Mouse (Mus musculus) MEL (cell line): ENCODE data around the gene 1500009C09Rik. TPM values are rescaled to one million over a fixed set of nuclear protein-coding genes. Genes with fewer than 3 reads are reported as not detected.

ENCODE experiments used
- DNase-seq: peaks from one replicate; pipeline ENCODE4 v3.0.0; 2011; ENCODE audit warnings: low read depth, low spot score
- H3K27ac ChIP-seq: 2 replicates; pipeline ENCODE4 v1.5.1; 2012; ENCODE audit warnings: low read depth, mild to moderate bottlenecking, control low read depth, low read length, moderate library complexity; ENCODE audit not compliant: control insufficient read depth
- H3K27me3 ChIP-seq, 2 experiments: fragments of 150-350 bp in 1 of 2; sonication (generic) in 1 of 2; 2 replicates each; pipeline ENCODE4 v1.6.1; 2012; ENCODE audit warnings: low read length in 2 of 2, mild to moderate bottlenecking in 2 of 2, improper control_type of control experiment in 1 of 2, moderate library complexity in 1 of 2; ENCODE audit not compliant: insufficient read depth in 2 of 2, control insufficient read depth in 1 of 2
- H3K36me3 ChIP-seq, 2 experiments: 2 replicates each; pipeline ENCODE4 v1.6.1; 2012 to 2014; ENCODE audit warnings: low read length in 2 of 2, improper control_type of control experiment in 1 of 2, inconsistent platforms in 1 of 2, mild to moderate bottlenecking in 1 of 2; ENCODE audit not compliant: insufficient read depth in 2 of 2, control insufficient read depth in 1 of 2
- H3K4me1 ChIP-seq, 2 experiments: fragments of 150-350 bp in 1 of 2; sonication (generic) in 1 of 2; 2 replicates each; pipeline ENCODE4 v1.6.1; 2012; ENCODE audit warnings: low read length in 2 of 2, improper control_type of control experiment in 1 of 2, mild to moderate bottlenecking in 1 of 2; ENCODE audit not compliant: insufficient read depth in 2 of 2, control insufficient read depth in 1 of 2
- H3K4me3 ChIP-seq, 2 experiments: fragments of 150-350 bp in 1 of 2; sonication (generic) in 1 of 2; 2 replicates each; pipeline ENCODE4 v1.5.1; 2012; ENCODE audit warnings: low read depth in 2 of 2, low read length in 2 of 2, mild to moderate bottlenecking in 2 of 2, moderate library complexity in 2 of 2, control low read depth in 1 of 2, improper control_type of control experiment in 1 of 2; ENCODE audit not compliant: control insufficient read depth in 1 of 2, insufficient read depth in 1 of 2
- H3K79me2 ChIP-seq: 2 replicates; pipeline ENCODE4 v1.6.1; 2012; ENCODE audit warnings: mild to moderate bottlenecking, low read length, moderate library complexity; ENCODE audit not compliant: control insufficient read depth, poor library complexity, insufficient read depth
- H3K9ac ChIP-seq: 2 replicates; pipeline ENCODE4 v1.6.1; 2012; ENCODE audit warnings: low read depth, mild to moderate bottlenecking, control low read depth, low read length, moderate library complexity; ENCODE audit not compliant: control insufficient read depth, poor library complexity, severe bottlenecking
- H3K9me3 ChIP-seq: fragments of 150-350 bp; sonication (generic); replicated peaks from 2 replicates; pipeline ENCODE4 v1.6.1; 2012; ENCODE audit warnings: mild to moderate bottlenecking, low read length, improper control_type of control experiment, moderate library complexity; ENCODE audit not compliant: insufficient read depth
- BHLHE40 ChIP-seq: IDR thresholded peaks from 2 replicates; pipeline ENCODE4 v1.6.1; 2012; ENCODE audit warnings: low read depth, mild to moderate bottlenecking, inconsistent platforms, low read length, improper control_type of control experiment, borderline replicate concordance
- CTCF ChIP-seq, 3 experiments: IDR thresholded peaks in 2 of 3; conservative IDR thresholded peaks in 1 of 3; 2 replicates each; pipeline ENCODE4 v1.5.1; 2011 to 2012; ENCODE audit warnings: low read length in 3 of 3, low read depth in 2 of 3, mild to moderate bottlenecking in 2 of 3, improper control_type of control experiment in 1 of 3, inconsistent platforms in 1 of 3, mixed read lengths in 1 of 3, moderate library complexity in 1 of 3; ENCODE audit not compliant: control insufficient read depth in 1 of 3, insufficient read depth in 1 of 3, poor library complexity in 1 of 3, severe bottlenecking in 1 of 3
- E2F4 ChIP-seq: IDR thresholded peaks from 2 replicates; pipeline ENCODE4 v1.6.1; 2011; ENCODE audit warnings: low read depth, low read length, improper control_type of control experiment, borderline replicate concordance
- EP300 ChIP-seq, 2 experiments: IDR thresholded peaks; 2 replicates each; pipeline ENCODE4 v1.6.1; 2011; ENCODE audit warnings: improper control_type of control experiment in 2 of 2, low read length in 2 of 2, low read depth in 1 of 2, mild to moderate bottlenecking in 1 of 2
- ETS1 ChIP-seq: IDR thresholded peaks from 2 replicates; pipeline ENCODE4 v1.6.1; 2012; ENCODE audit warnings: low read depth, mild to moderate bottlenecking, inconsistent platforms, low read length, improper control_type of control experiment, moderate library complexity
- GABPA ChIP-seq: IDR thresholded peaks from 2 replicates; pipeline ENCODE4 v1.6.1; 2012; ENCODE audit warnings: low read depth, mild to moderate bottlenecking, inconsistent platforms, low read length, improper control_type of control experiment, moderate library complexity
- JUND ChIP-seq: IDR thresholded peaks from 2 replicates; pipeline ENCODE4 v1.6.1; 2011; ENCODE audit warnings: low read depth, mild to moderate bottlenecking, improper control_type of control experiment, low read length
- KAT2A ChIP-seq: conservative IDR thresholded peaks from 2 replicates; pipeline ENCODE4 v1.6.1; 2012; ENCODE audit warnings: low read depth, low read length, improper control_type of control experiment, inconsistent platforms
- MAX ChIP-seq: IDR thresholded peaks from 2 replicates; pipeline ENCODE4 v1.6.1; 2011; ENCODE audit warnings: low read length, improper control_type of control experiment
- MXI1 ChIP-seq: IDR thresholded peaks from 2 replicates; pipeline ENCODE4 v1.6.1; 2011; ENCODE audit warnings: mild to moderate bottlenecking, low read depth, low read length, improper control_type of control experiment
- MYB ChIP-seq: IDR thresholded peaks from 2 replicates; pipeline ENCODE4 v1.6.1; 2011; ENCODE audit warnings: mild to moderate bottlenecking, low read depth, low read length, improper control_type of control experiment
- MYC ChIP-seq: IDR thresholded peaks from 2 replicates; pipeline ENCODE4 v1.6.1; 2011; ENCODE audit warnings: low read depth, mild to moderate bottlenecking, low read length, improper control_type of control experiment, moderate library complexity
- NELFE ChIP-seq: IDR thresholded peaks from 2 replicates; pipeline ENCODE4 v1.6.1; 2011; ENCODE audit warnings: low read depth, low read length, improper control_type of control experiment
- POLR2A ChIP-seq, 2 experiments: IDR thresholded peaks; 2 replicates each; pipeline ENCODE4 v1.6.1; 2011 to 2012; ENCODE audit warnings: low read length in 2 of 2, mild to moderate bottlenecking in 2 of 2, control low read depth in 1 of 2, improper control_type of control experiment in 1 of 2, low read depth in 1 of 2, moderate library complexity in 1 of 2; ENCODE audit not compliant: control insufficient read depth in 1 of 2, insufficient read depth in 1 of 2, poor library complexity in 1 of 2
- RCOR1 ChIP-seq: IDR thresholded peaks from 2 replicates; pipeline ENCODE4 v1.6.1; 2012; ENCODE audit warnings: low read depth, mild to moderate bottlenecking, inconsistent platforms, low read length, improper control_type of control experiment
- USF1 ChIP-seq: IDR thresholded peaks from 2 replicates; pipeline ENCODE4 v1.6.1; 2014; ENCODE audit warnings: low read depth, mild to moderate bottlenecking, inconsistent platforms, low read length, improper control_type of control experiment, moderate library complexity
- ZC3H11A ChIP-seq: IDR thresholded peaks from 2 replicates; pipeline ENCODE4 v1.6.1; 2012; ENCODE audit warnings: low read depth, mild to moderate bottlenecking, inconsistent platforms, low read length, improper control_type of control experiment
- ZKSCAN1 ChIP-seq: IDR thresholded peaks from 2 replicates; pipeline ENCODE4 v1.6.1; 2012; ENCODE audit warnings: low read depth, mild to moderate bottlenecking, inconsistent platforms, low read length, improper control_type of control experiment, moderate library complexity
- ZNF384 ChIP-seq: IDR thresholded peaks from 2 replicates; pipeline ENCODE4 v1.6.1; 2012; ENCODE audit warnings: low read depth, mild to moderate bottlenecking, inconsistent platforms, low read length, improper control_type of control experiment
- polyA plus RNA-seq, 2 experiments: library from polyadenylated mRNA; stranded (reverse) in 1 of 2; unstranded in 1 of 2; fragments of >175 nt in 1 of 2; fragments of >200 nt in 1 of 2; gene quantifications; 2 replicates each; pipeline versions ENCODE4 v1.2.1 to v1.2.4; 2012; ENCODE audit warnings: low replicate concordance in 2 of 2, low read depth in 1 of 2; ENCODE audit not compliant: insufficient read length in 2 of 2, insufficient read depth in 1 of 2, missing spikeins in 1 of 2
- total RNA-seq: library from RNA; depleted of rRNA; stranded (reverse); fragments of 300-350 nt; gene quantifications from 2 replicates; pipeline ENCODE4 v1.2.3, GENCODE M21; 2012

The 1500009C09Rik gene
- total and polyA plus RNA-seq, 3 experiments, result not detected

DNA sequence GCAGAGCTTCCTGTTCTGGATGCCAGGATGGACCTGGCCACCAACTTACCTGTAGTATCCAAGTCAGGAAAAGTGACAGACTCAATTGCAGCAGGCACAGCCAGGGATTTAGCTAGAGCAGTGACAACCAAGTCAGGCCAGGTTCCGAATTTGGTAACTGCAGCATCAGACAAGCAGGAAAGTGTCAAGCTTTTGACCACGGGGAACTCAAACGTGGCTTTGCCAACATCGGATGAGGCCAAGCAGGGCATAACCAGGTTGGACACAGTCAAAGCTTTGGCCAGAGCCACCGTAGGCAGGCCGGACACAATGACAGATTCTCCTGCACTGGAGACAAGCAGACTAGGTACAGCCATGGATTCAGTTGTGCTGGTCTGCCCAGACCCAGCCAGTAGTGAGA, 20.1 kb downstream of the 1500009C09Rik start:
- no peak for DNase-seq
- Histone ChIP-seq H3K4me3 (no peak overlapping the region), H3K9me3 (no peaks in the 10 kb centered on the region), H3K9ac (no peak overlapping the region), H3K4me1 (no peaks in the 10 kb centered on the region), H3K79me2 (no peaks in the 10 kb centered on the region), H3K27me3 (no peaks in the 10 kb centered on the region), H3K27ac (no peak overlapping the region), H3K36me3 (no peaks in the 10 kb centered on the region)
- no peak for TF ChIP-seq ETS1
- TF ChIP-seq, all 39 proteins: peak for 0

DNA sequence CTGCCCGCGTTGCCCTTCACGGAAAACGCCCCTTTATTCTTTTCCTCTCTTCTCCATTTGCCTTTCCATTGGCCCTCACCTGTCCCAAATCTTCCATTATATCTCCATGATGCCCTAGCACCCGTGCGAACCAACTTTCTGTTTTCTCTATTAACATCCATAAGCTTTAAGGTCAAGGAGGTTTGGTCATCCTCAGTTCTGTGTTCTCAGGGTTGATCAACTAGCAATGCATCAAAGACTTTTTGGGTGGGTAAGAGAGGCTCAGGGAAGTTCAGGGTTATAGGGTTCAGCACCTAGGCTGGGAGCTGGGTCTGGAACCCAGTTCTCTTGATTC, 22.4 kb downstream of the 1500009C09Rik start, which contains the start of gene Sept3:
Sept3 (plus strand) TSS at position 301 of the 334 bp plus-strand sequence.
- no peak within 1 kb of the TSS for H3K9ac ChIP-seq
- DNase-seq, result no peak
- no peaks in the 10 kb centered on the region for H3K4me1 ChIP-seq
- no peak within 1 kb of the TSS for H3K27ac ChIP-seq
- no peaks in the 10 kb centered on the region for H3K36me3 ChIP-seq
- no peak for TF ChIP-seq E2F4
- TF ChIP-seq MYC, result no peak
- no peak for TF ChIP-seq USF1
- TF ChIP-seq MYB, result no peak
- TF ChIP-seq EP300 (IDR thresholded peaks at IDR 0.05; ENCODE audit: low read depth in 1 of 2, low read length in 2 of 2), result no peak
- no peak for TF ChIP-seq MXI1
- TF ChIP-seq KAT2A, result no peak
- TF ChIP-seq JUND, result no peak
- no peak for TF ChIP-seq ZKSCAN1
- no peak for TF ChIP-seq ZC3H11A
- no peak for TF ChIP-seq MAX
- TF ChIP-seq BHLHE40, result no peak
- TF ChIP-seq NELFE, result no peak
- no peak for TF ChIP-seq POLR2A (IDR thresholded peaks at IDR 0.05; ENCODE audit: control insufficient read depth in 1 of 2, insufficient read depth in 1 of 2, low read depth in 1 of 2, low read length in 2 of 2, poor library complexity in 1 of 2)
- no peak for TF ChIP-seq GABPA
- TF ChIP-seq CTCF (IDR thresholded peaks at IDR 0.05 in 2 of 3, conservative IDR thresholded peaks at IDR 0.05 in 1 of 3; ENCODE audit: control insufficient read depth in 1 of 3, insufficient read depth in 1 of 3, low read depth in 2 of 3, low read length in 3 of 3, poor library complexity in 1 of 3, severe bottlenecking in 1 of 3), result no peak
- no peak for TF ChIP-seq RCOR1
- no peak for TF ChIP-seq ZNF384
- TF ChIP-seq, all 39 proteins: peak for 0
- H3K9me3 ChIP-seq, result no peaks in the 10 kb centered on the region
- no peak within 1 kb of the TSS for H3K4me3 ChIP-seq
- no peaks in the 10 kb centered on the region for H3K27me3 ChIP-seq
- no peaks in the 10 kb centered on the region for H3K79me2 ChIP-seq
